Mouse (Mus musculus) hindbrain, postnatal 0 days (tissue): ENCODE results near the gene Cnih4. TPM values are rescaled to one million over a fixed set of nuclear protein-coding genes. Genes with fewer than 3 reads are reported as not detected.

ENCODE experiments used
- ATAC-seq: fragments of 200-750 bp; cut with Nextera tagmentation; 2 replicates; pipeline ENCODE4 v1.8.0; 2017; ENCODE audit warnings: mild to moderate bottlenecking, moderate TSS enrichment, moderate library complexity
- DNase-seq: peaks from one replicate; pipeline ENCODE4 v3.0.0-alpha.2; 2015; ENCODE audit warnings: low spot score
- H3K27ac ChIP-seq: fragments of 300-500 bp; sonication (generic); 2 replicates; pipeline ENCODE4 v1.5.1; 2014; ENCODE audit warnings: mild to moderate bottlenecking
- H3K27me3 ChIP-seq: fragments of 300-500 bp; sonication (generic); 2 replicates; pipeline ENCODE4 v1.6.1; 2014; ENCODE audit warnings: low read length, mixed read lengths; ENCODE audit not compliant: insufficient read depth
- H3K36me3 ChIP-seq: fragments of 300-500 bp; sonication (generic); 2 replicates; pipeline ENCODE4 v1.6.1; 2014; ENCODE audit warnings: low read length, mixed read lengths; ENCODE audit not compliant: insufficient read depth
- H3K4me1 ChIP-seq: fragments of 300-500 bp; sonication (generic); 2 replicates; pipeline ENCODE4 v1.6.1; 2014; ENCODE audit warnings: antibody characterized with exemption, low read length, mixed read lengths; ENCODE audit not compliant: insufficient read depth
- H3K4me2 ChIP-seq: fragments of 300-500 bp; sonication (generic); 2 replicates; pipeline ENCODE4 v1.6.1; 2014; ENCODE audit warnings: low read depth, mild to moderate bottlenecking, low read length, moderate library complexity, mixed read lengths
- H3K4me3 ChIP-seq: fragments of 300-500 bp; sonication (generic); 2 replicates; pipeline ENCODE4 v1.5.1; 2014; ENCODE audit warnings: low read length
- H3K9ac ChIP-seq: fragments of 300-500 bp; sonication (generic); replicated peaks from 2 replicates; pipeline ENCODE4 v1.6.1; 2014; ENCODE audit warnings: mild to moderate bottlenecking, low read length, moderate library complexity, mixed read lengths
- H3K9me3 ChIP-seq: fragments of 300-500 bp; sonication (generic); 2 replicates; pipeline ENCODE4 v1.6.1; 2016; ENCODE audit warnings: low read length, mixed read lengths
- CTCF ChIP-seq: IDR thresholded peaks from 2 replicates; pipeline ENCODE4 v1.5.1; 2016; ENCODE audit warnings: antibody characterized with exemption, control low read depth, low read depth
- whole genome bisulfite sequencing: fragments of 180-500 bp; shearing (Covaris S2); extraction: QIAGEN DNeasy Blood & Tissue Kit; methylation state at CpG from one replicate; pipeline ENCODE4 v1.1.7; 2014; 5-methylcytosine and 5-hydroxymethylcytosine counted together
- polyA plus RNA-seq: library from polyadenylated mRNA; unstranded; fragments of >200 nt; fragmentation: Nextera tagmentation; extraction: Ambion mirVana; gene quantifications from 2 replicates; pipeline ENCODE4 v1.2.1, GENCODE M21; 2015
- total RNA-seq: library from RNA; depleted of rRNA; stranded (reverse); fragments of >200 nt; gene quantifications from 2 replicates; pipeline ENCODE4 v1.2.3, GENCODE M21; 2014

Gene Cnih4
- total and polyA plus RNA-seq, 2 experiments from 2014 or later: 12.9 to 59.9 TPM

GRCm38 (mm10) chr1:181151541-181151940 lies 7.0 kb downstream of the Cnih4 start:
- Histone ChIP-seq H3K9ac (peak overlapping the region; percentile 89), H3K9me3 (no peaks in the 10 kb centered on the region), H3K4me2 (peak overlapping the region; percentile 61), H3K27me3 (no peaks in the 10 kb centered on the region), H3K36me3 (no peaks in the 10 kb centered on the region), H3K4me1 (0 out of 2 replicates have a peak, but pooled peaks cover 10% of the 10 kb centered on the region), H3K4me3 (peak overlapping the region; percentile 99), H3K27ac (no peak overlapping the region)
- no peak for DNase-seq
- 0 out of 2 replicates have a peak, but pooled peaks have one; percentile 48 for ATAC-seq
- no peak for TF ChIP-seq CTCF
- WGBS: 35% methylated on average over 5 of the region's 5 CpGs

DNA sequence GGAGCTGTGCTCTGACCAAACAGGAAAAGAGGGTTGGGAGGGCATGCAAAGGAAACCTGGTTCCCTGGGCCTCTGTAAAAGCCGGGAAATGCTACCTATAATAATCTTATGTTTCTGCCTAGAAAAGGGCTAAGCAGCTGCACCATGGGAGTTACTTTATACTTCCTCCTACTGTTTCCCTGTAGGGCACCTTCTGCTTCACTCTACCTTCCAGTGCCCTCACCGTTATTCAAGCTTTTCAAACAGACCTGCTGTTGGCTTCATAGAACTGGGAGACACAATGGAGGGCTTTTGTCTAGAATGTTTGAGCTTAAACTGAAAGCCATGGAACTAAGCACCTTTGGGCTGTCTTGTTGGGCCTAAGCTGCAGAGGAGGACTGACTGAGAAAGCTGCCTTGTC lies 23.3 kb downstream of the Cnih4 start:
- ATAC-seq (no peak), DNase-seq (no peak)
- Histone ChIP-seq H3K4me3 (no peak overlapping the region), H3K9ac (no peak overlapping the region), H3K36me3 (peaks cover 43% of the 10 kb centered on the region; the same call in 1 of the 2 replicates), H3K4me2 (no peak overlapping the region), H3K27me3 (no peaks in the 10 kb centered on the region), H3K4me1 (no peaks in the 10 kb centered on the region), H3K27ac (no peak overlapping the region), H3K9me3 (no peaks in the 10 kb centered on the region)
- no peak for TF ChIP-seq CTCF
- WGBS: 81% methylated on average over 2 of the region's 2 CpGs

- Histone ChIP-seq H3K27me3 (no peaks in the 10 kb centered on the region), H3K9me3 (no peaks in the 10 kb centered on the region), H3K9ac (no peak overlapping the region), H3K4me2 (no peak overlapping the region), H3K36me3 (peaks cover 37% of the 10 kb centered on the region; the same call in 1 of the 2 replicates), H3K4me3 (no peak overlapping the region), H3K4me1 (no peaks in the 10 kb centered on the region), H3K27ac (no peak overlapping the region)
- TF ChIP-seq CTCF: no peak
- no peak for DNase-seq
- ATAC-seq: no peak
- 85% methylated on average over 3 of the region's 3 CpGs for WGBS
Observed at GRCm38 (mm10) chr1:181168377-181168776, 23.9 kb downstream of the Cnih4 start.

GRCm38 (mm10) chr1:181170210-181170609 lies 25.7 kb downstream of the Cnih4 start:
- Histone ChIP-seq H3K27ac (no peak overlapping the region), H3K27me3 (no peaks in the 10 kb centered on the region), H3K36me3 (peaks cover 31% of the 10 kb centered on the region; the same call in 1 of the 2 replicates), H3K4me1 (no peaks in the 10 kb centered on the region), H3K4me2 (no peak overlapping the region), H3K9me3 (no peaks in the 10 kb centered on the region), H3K4me3 (no peak overlapping the region), H3K9ac (no peak overlapping the region)
- 90% methylated on average over 8 of the region's 8 CpGs for WGBS
- ATAC-seq (no peak), DNase-seq (no peak)
- TF ChIP-seq CTCF: no peak

DNA sequence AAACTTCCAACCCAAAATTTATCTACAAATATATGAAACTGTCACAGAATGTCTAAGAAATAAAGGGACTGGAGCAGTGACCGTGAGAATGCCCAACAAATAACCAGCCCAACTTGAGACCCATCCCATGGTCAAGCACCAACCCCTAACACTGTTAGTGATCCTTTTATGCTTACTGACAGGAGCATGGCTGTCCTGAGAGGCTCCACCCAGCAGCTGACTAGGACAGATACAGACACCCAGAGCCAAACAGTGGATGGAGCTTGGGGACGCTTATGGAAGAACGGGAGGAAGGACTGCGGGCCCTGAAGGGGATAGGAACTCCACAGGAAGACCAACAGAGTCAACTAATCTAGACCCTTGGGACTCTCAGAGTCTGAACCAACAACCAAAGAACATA lies 44.4 kb downstream of the Cnih4 start:
- DNase-seq (no peak), ATAC-seq (no peak)
- no peak overlapping the region for H3K4me2 ChIP-seq
- 97% methylated on average over 4 of the region's 4 CpGs for WGBS
- peaks cover 51% of the 10 kb centered on the region for H3K36me3 ChIP-seq
- no peaks in the 10 kb centered on the region for H3K9me3 ChIP-seq
- no peak overlapping the region for H3K4me3 ChIP-seq
- H3K9ac ChIP-seq: no peak overlapping the region
- no peaks in the 10 kb centered on the region for H3K4me1 ChIP-seq
- no peak for TF ChIP-seq CTCF
- H3K27ac ChIP-seq: no peak overlapping the region
- no peaks in the 10 kb centered on the region for H3K27me3 ChIP-seq

DNA sequence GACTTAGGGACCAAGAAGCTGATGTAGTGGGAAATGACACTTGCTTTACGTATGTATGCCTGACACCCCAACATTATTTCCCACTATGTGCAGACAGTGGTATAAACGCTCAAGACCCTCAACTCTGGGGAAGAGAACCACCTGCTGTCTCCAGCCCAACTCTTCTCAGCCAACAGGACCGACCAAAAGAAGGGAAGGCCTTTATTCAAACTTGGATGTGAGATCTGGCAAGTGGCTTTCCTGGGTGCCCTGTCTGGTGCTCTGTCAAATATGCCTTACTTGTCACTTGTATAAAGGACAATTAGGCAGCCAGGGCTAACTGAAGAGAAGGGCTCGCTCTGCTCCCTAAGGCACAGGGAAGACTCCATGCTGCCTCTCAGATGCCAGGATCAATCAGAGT lies 55.0 kb downstream of the Cnih4 start:
- H3K4me2 ChIP-seq: no peak overlapping the region
- DNase-seq: no peak
- no peaks in the 10 kb centered on the region for H3K27me3 ChIP-seq
- H3K4me3 ChIP-seq: no peak overlapping the region
- WGBS: 90% methylated on average over 4 of the region's 4 CpGs
- no peaks in the 10 kb centered on the region for H3K9me3 ChIP-seq
- no peak overlapping the region for H3K9ac ChIP-seq
- H3K27ac ChIP-seq: no peak overlapping the region
- ATAC-seq: no peak
- H3K36me3 ChIP-seq: peaks cover 59% of the 10 kb centered on the region
- TF ChIP-seq CTCF: no peak
- H3K4me1 ChIP-seq: no peaks in the 10 kb centered on the region

DNA sequence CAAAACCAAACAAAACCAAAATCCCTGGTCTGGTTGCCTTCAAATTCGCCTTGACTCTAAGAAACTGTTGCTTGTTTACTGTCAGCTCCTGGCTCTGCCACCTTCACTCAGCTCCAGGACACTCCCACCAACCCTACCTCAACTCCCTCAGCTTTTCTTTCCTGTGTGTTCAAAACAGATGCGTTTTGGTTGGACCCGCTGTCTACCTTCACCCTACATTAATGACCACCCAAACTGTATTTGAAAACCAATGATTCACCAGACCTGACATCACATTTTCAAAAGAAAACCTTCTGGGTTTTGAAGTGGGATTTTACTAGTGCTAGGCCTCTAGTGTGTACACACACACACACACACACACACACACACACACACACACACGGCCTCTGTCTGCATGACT lies 65.7 kb downstream of the Cnih4 start:
- ATAC-seq (no peak), DNase-seq (no peak)
- Histone ChIP-seq H3K4me1 (peaks cover 6% of the 10 kb centered on the region), H3K36me3 (peaks cover 3% of the 10 kb centered on the region; the same call in 1 of the 2 replicates), H3K9me3 (no peaks in the 10 kb centered on the region), H3K9ac (peak overlapping the region; percentile 99), H3K27ac (0 out of 2 replicates have a peak overlapping the region, but pooled peaks have one; percentile 93), H3K4me3 (peak overlapping the region; percentile 97), H3K27me3 (no peaks in the 10 kb centered on the region), H3K4me2 (peak overlapping the region; percentile 86)
- TF ChIP-seq CTCF: no peak
- 12% methylated on average over 4 of the region's 4 CpGs for WGBS
